Mouse (Mus musculus) heart, embryonic 12.5 days (tissue): Measurements from ENCODE around the gene Gm44511. TPM values are rescaled to one million over a fixed set of nuclear protein-coding genes. Genes with fewer than 3 reads are reported as not detected.
"Not testable (repeated sequence)": the region's sequence is repeated elsewhere in the genome, so short reads cannot be mapped to it uniquely, and the experiment has no call there.

Source experiments
- ATAC-seq: fragments of 200-750 bp; cut with Nextera tagmentation; 2 replicates; pipeline ENCODE4 v1.8.0; 2017; ENCODE audit warnings: moderate TSS enrichment, moderate library complexity; ENCODE audit not compliant: insufficient number of reproducible peaks, low FRiP score
- H3K27ac ChIP-seq: fragments of 300-500 bp; sonication (generic); 2 replicates; pipeline ENCODE4 v1.5.1; 2016; ENCODE audit warnings: mild to moderate bottlenecking, moderate library complexity; ENCODE audit not compliant: poor library complexity, severe bottlenecking
- H3K27me3 ChIP-seq: fragments of 300-500 bp; sonication (generic); replicated peaks from 2 replicates; pipeline ENCODE4 v1.6.1; 2016; ENCODE audit warnings: mild to moderate bottlenecking, moderate library complexity
- H3K36me3 ChIP-seq: fragments of 300-500 bp; sonication (generic); 2 replicates; pipeline ENCODE4 v1.6.1; 2016; ENCODE audit warnings: mild to moderate bottlenecking, moderate library complexity
- H3K4me1 ChIP-seq: fragments of 300-500 bp; sonication (generic); replicated peaks from 2 replicates; pipeline ENCODE4 v1.6.1; 2016; ENCODE audit warnings: mild to moderate bottlenecking
- H3K4me2 ChIP-seq: fragments of 300-500 bp; sonication (generic); 2 replicates; pipeline ENCODE4 v1.6.1; 2016; ENCODE audit warnings: mild to moderate bottlenecking, moderate library complexity
- H3K4me3 ChIP-seq: fragments of 300-500 bp; sonication (generic); 2 replicates; pipeline ENCODE4 v1.5.1; 2016; ENCODE audit warnings: mild to moderate bottlenecking
- H3K9ac ChIP-seq: fragments of 300-500 bp; sonication (generic); 2 replicates; pipeline ENCODE4 v1.6.1; 2016; ENCODE audit warnings: mild to moderate bottlenecking, moderate library complexity
- H3K9me3 ChIP-seq: fragments of 300-500 bp; sonication (generic); replicated peaks from 2 replicates; pipeline ENCODE4 v1.6.1; 2016; ENCODE audit warnings: mild to moderate bottlenecking, moderate library complexity
- WGBS: fragments of 180-500 bp; shearing (Covaris S2); methylation state at CpG from one replicate; pipeline ENCODE4 v1.1.7; 2016; 5-methylcytosine and 5-hydroxymethylcytosine counted together
- polyA plus RNA-seq: library from polyadenylated mRNA; unstranded; fragments of >200 nt; fragmentation: Nextera tagmentation; extraction: Ambion mirVana; gene quantifications from 2 replicates; pipeline ENCODE4 v1.2.1, GENCODE M21; 2016

Gene Gm44511
- polyA plus RNA-seq, 1 experiment from 2014 or later = not detected

DNA sequence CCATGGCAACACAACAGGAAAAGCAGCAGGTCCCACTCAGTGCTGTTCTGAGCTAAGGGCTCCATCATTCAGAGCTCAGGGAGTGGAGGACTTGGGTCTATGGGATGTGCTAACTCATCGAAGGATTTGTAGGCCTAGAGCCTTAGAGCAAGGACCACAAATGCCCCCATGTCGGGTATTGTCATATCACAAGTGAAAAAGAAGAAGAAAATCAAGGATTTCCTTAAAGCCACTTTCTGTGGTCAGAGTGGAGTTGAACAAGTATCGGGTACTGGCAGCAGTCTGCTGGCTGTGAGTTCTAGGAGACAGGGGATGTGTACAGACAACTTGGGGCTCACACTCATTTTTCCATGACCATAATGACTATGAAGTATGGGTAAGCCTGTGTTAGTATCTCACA, 666 bp upstream of the Gm44511 start:
- H3K9me3 ChIP-seq = no peaks in the 10 kb centered on the region
- H3K27me3 ChIP-seq = no peaks in the 10 kb centered on the region

DNA sequence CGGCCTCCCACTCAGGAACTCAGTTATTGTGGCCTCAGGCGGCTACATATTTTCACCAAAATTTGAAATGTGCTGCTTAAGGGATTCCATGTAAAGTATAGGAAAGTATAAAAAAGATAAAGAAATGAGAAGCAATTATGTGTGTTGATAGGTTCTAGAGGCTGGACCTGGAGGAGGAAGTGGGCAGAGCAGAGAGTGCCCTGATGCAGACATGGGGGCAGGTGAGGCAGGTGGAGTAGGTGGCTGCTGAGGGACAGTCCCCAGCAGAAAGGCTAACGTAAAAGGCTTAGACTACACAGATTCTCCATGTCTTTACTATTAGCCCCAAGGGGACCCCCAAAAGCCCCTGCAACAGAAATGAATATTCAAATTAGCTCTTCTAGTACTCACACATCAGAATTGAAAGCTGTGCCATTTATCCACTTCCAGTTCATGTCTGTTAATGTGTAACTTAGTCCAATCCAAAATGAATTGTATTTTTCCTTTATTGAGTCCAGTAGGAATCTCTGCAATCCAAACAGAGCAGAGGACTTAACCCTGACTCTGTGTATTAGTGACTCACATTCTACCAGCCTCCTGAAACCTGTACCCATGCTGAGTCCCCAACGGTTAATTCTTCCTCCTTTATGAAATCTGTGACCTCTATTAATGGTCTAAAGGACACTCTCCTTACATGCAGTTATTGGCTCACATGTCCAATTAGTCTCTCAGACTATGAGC, 7.9 kb downstream of the Gm44511 start:
- 82% methylated on average over 4 of the region's 4 CpGs for whole genome bisulfite sequencing
- no peak for ATAC-seq
- H3K9ac ChIP-seq = no peak overlapping the region

More for the DNA sequence above, 666 bp upstream of the Gm44511 start:
- ATAC-seq = no peak
- no peak overlapping the region for H3K4me2 ChIP-seq
- H3K27ac ChIP-seq = no peak overlapping the region
- H3K4me1 ChIP-seq = no peaks in the 10 kb centered on the region
- no peak overlapping the region for H3K4me3 ChIP-seq
- no peak overlapping the region for H3K9ac ChIP-seq
- 90% methylated on average over 3 of the region's 3 CpGs for WGBS
- H3K36me3 ChIP-seq = no peaks in the 10 kb centered on the region

DNA sequence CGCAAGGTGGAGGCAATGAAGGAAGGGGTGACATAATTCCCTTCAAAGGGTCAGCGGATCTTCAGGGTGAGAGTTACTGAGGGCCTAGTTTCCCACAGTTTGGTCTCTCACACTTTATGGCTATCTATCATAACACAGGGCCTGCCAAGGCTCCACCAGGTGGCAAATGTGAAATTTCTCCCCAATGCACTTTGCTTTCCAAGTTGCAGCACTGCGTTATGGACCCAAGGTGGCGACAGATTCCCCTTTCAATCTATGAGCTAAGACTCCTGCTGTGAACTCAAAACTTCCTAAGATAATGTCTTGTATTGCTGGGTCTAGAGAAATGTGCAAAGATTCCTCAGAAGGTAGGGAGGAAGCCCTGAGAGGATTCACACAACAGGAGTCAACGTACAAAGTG, 17.6 kb downstream of the Gm44511 start:
- Histone ChIP-seq H3K4me2 (no peak overlapping the region), H3K27me3 (no peaks in the 10 kb centered on the region), H3K27ac (no peak overlapping the region), H3K4me1 (no peaks in the 10 kb centered on the region), H3K4me3 (no peak overlapping the region), H3K9me3 (peaks cover 9% of the 10 kb centered on the region; the same call in 1 of the 2 replicates), H3K9ac (no peak overlapping the region), H3K36me3 (no peaks in the 10 kb centered on the region)
- no peak for ATAC-seq
- WGBS = 83% methylated on average over 5 of the region's 5 CpGs

More for the DNA sequence above, 7.9 kb downstream of the Gm44511 start:
- Histone ChIP-seq H3K36me3 (no peaks in the 10 kb centered on the region), H3K4me2 (no peak overlapping the region), H3K4me1 (no peaks in the 10 kb centered on the region), H3K4me3 (no peak overlapping the region), H3K27me3 (no peaks in the 10 kb centered on the region), H3K27ac (no peak overlapping the region), H3K9me3 (no peaks in the 10 kb centered on the region)

DNA sequence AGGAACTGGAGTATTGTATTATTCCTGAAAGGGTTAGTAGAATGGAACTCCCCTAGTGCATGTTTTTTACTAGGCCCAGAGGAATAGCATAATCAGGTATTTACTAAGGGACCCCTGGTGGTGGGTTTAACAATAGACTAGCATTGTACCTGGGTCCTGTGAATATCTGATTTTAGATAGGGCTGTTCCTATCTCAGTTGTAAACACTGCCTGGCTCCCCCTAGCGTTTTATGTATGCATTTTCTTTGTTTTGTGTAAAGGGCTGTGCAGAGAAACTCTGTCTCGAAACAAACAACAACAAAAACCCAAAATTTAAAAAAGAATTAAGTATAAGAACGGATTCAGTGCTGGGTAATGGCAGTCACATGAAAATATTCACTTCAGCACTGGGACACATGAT, 19.1 kb downstream of the Gm44511 start:
- Histone ChIP-seq H3K4me1 (0 out of 2 replicates have a peak, but pooled peaks cover 3% of the 10 kb centered on the region), H3K36me3 (no peaks in the 10 kb centered on the region), H3K4me3 (no peak overlapping the region), H3K27me3 (no peaks in the 10 kb centered on the region), H3K27ac (no peak overlapping the region), H3K9ac (no peak overlapping the region), H3K9me3 (peaks cover 9% of the 10 kb centered on the region; the same call in 1 of the 2 replicates), H3K4me2 (no peak overlapping the region)
- no peak for ATAC-seq
- 69% methylated on average over 3 of the region's 3 CpGs for WGBS

DNA sequence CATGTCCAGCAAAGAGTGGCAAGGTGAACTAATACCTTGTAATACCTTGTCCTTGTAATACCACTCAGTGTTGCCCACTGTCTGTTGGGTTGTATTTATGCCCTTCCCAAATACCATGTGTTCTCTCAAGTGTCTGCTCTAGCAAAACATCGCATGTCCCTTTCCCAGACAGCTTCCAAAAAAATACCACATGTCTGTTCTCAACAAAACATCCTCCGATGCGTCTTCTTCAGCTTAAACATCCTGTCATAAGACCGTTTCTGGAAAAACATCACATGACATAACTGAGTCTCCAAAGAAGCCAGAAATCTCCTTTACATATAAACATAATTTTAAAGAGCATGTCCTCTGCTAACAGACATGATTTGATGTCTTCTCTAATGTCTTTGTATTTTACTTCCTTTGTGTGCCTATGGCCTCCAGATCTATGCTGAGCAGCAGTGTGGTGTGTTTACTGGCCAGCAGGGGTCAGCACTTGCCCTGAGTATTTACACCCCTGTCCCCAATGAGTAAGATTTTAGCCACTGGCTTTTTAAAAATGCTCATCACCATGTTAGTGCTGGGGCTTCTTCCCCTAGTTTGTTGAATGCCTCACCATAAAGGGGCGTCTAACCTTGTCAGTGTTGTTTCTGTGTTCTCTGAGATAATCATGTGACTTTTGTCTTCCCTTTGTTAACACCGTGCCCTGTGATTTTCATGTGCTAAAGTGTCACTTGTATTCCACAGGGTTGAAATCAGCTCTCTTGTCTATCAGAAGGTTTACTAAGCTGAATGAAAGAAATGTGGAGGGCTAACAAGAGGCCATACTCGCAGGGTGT, 21.1 kb downstream of the Gm44511 start:
- ATAC-seq, H3K36me3 ChIP-seq, H3K4me3 ChIP-seq, H3K9ac ChIP-seq, H3K27me3 ChIP-seq, H3K27ac ChIP-seq, H3K4me1 ChIP-seq, H3K9me3 ChIP-seq: not testable (repeated sequence)
- WGBS = 62% methylated on average over 7 of the region's 7 CpGs
- H3K4me2 ChIP-seq = 0 out of 2 replicates have a peak overlapping the region, but pooled peaks have one; percentile 7

DNA sequence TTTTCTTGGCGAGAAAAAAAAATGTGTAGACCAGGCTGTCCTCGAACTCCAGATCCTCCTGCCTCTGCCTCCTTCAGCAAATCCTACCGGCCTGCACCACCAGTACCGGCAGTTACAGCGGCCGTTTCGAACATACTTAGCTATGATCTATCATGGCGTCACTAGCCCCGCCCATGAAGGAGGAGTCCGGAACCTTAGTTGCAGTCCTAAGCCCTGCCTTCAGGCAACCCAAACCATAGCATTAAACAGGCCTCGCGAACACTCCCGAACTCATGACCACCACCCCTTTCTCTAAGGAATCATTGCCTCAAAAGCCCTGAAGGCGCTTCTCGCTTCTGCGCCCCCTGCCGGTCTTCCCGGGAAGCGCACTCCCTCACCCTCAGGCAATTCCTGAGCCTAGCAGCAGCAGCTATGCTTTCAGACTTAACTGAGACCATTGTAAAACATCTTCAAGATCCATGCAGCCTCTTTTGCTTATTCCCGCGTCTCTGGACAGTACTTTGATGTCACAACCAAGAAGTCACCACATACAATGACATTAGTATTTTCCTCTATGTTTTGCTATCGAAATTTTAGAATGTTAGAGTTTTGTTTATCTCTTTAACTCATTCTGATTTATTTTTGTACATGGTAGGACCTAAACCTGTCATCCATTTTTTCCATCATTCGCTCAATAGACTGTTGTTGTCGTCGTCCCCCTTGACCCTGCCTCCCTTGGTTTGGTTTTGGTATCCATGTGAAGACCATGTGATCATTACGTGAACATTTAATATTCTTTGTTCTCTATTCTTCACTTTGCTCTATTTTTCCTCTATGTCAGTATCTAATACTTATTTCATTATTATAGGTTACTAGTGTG, 22.9 kb downstream of the Gm44511 start:
- H3K4me1 ChIP-seq = peaks cover 7% of the 10 kb centered on the region; the same call in 1 of the 2 replicates
- H3K9ac ChIP-seq = peak overlapping the region; percentile 69; the same call in 1 of the 2 replicates
- WGBS = 7% methylated on average over 26 of the region's 26 CpGs
- no peak overlapping the region for H3K27ac ChIP-seq
- no peaks in the 10 kb centered on the region for H3K36me3 ChIP-seq
- peaks cover 4% of the 10 kb centered on the region; the same call in 1 of the 2 replicates for H3K9me3 ChIP-seq
- ATAC-seq = peak; percentile 92
- no peaks in the 10 kb centered on the region for H3K27me3 ChIP-seq
- H3K4me3 ChIP-seq = peak overlapping the region; percentile 56
- H3K4me2 ChIP-seq = peak overlapping the region; percentile 75

DNA sequence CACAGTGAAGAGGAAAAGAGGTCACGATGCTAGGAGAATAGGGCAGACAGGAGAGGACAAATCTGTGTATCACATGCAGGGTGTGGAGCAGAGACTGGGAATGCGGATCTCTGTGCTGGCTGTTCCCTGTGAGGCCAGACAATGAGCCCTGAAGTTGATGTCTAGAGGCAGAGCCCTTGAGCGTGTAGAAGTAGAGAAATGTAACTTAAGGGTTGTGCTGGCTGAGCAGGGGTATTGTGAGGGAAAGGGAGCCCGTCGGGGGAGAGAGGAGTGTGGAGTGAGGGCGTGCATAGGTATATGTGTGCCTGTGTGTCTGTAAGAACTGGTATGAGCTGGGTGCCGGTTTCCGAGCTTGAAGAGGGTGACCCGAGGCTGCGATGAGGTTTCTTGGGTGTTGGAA, 23.6 kb downstream of the Gm44511 start:
- Histone ChIP-seq H3K4me1 (peaks cover 11% of the 10 kb centered on the region; the same call in 1 of the 2 replicates), H3K27ac (0 out of 2 replicates have a peak overlapping the region, but pooled peaks have one; percentile 12), H3K27me3 (no peaks in the 10 kb centered on the region), H3K9ac (peak overlapping the region; percentile 69), H3K4me3 (peak overlapping the region; percentile 56), H3K4me2 (peak overlapping the region; percentile 75), H3K36me3 (no peaks in the 10 kb centered on the region), H3K9me3 (no peaks in the 10 kb centered on the region)
- WGBS = 13% methylated on average over 10 of the region's 10 CpGs
- ATAC-seq = peak; percentile 33

DNA sequence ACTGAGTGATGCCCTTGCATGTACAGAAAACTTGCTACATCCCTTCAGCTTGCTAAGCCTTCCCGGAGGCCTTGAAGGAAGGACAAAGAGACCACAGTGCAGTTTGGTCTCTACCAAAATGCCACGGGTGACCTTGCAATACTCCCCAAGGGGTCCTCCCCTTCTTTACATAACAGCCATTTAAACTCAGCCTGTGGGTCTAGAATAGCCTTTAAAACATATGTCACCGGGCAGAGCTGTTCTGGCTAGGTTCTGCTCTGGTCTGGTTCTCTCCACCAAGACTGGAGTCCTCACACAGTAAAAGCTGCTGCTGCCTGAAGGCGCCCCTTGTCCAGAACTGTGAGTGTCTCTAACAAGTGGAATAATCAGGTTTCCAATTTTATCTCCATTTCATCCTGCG, 25.4 kb downstream of the Gm44511 start:
- H3K9me3 ChIP-seq, ATAC-seq, H3K27me3 ChIP-seq, H3K9ac ChIP-seq, H3K27ac ChIP-seq, H3K4me3 ChIP-seq, H3K36me3 ChIP-seq, H3K4me2 ChIP-seq: not testable (repeated sequence)
- H3K4me1 ChIP-seq = peaks cover 11% of the 10 kb centered on the region; the same call in 1 of the 2 replicates
- 86% methylated on average over 5 of the region's 5 CpGs for WGBS

DNA sequence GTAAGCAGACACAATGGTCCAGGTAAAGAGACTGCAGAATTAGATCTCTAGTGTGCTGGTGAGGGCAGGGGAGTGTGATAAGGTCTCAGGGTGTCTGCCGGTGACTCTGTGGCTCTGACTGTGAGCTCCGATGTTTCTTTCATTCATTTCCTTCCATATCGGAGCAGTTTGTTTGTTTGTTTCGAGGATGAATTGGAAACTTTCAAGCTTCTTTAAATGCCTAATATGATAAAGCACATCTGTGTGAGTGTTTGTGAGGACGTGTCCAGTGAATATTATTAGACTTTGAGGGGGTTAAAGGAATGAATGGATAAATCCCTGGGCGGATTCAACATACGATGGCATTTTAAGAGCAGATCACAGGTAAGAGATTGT, 26.2 kb downstream of the Gm44511 start:
- no peak for ATAC-seq
- H3K4me1 ChIP-seq = peaks cover 11% of the 10 kb centered on the region; the same call in 1 of the 2 replicates
- H3K9ac ChIP-seq = peak overlapping the region; percentile 47; the same call in 1 of the 2 replicates
- H3K4me2 ChIP-seq = peak overlapping the region; percentile 66
- 19% methylated on average over 7 of the region's 7 CpGs for WGBS
- H3K9me3 ChIP-seq = no peaks in the 10 kb centered on the region
- peak overlapping the region; percentile 63 for H3K4me3 ChIP-seq
- no peaks in the 10 kb centered on the region for H3K27me3 ChIP-seq
- no peak overlapping the region for H3K27ac ChIP-seq
- no peaks in the 10 kb centered on the region for H3K36me3 ChIP-seq

DNA sequence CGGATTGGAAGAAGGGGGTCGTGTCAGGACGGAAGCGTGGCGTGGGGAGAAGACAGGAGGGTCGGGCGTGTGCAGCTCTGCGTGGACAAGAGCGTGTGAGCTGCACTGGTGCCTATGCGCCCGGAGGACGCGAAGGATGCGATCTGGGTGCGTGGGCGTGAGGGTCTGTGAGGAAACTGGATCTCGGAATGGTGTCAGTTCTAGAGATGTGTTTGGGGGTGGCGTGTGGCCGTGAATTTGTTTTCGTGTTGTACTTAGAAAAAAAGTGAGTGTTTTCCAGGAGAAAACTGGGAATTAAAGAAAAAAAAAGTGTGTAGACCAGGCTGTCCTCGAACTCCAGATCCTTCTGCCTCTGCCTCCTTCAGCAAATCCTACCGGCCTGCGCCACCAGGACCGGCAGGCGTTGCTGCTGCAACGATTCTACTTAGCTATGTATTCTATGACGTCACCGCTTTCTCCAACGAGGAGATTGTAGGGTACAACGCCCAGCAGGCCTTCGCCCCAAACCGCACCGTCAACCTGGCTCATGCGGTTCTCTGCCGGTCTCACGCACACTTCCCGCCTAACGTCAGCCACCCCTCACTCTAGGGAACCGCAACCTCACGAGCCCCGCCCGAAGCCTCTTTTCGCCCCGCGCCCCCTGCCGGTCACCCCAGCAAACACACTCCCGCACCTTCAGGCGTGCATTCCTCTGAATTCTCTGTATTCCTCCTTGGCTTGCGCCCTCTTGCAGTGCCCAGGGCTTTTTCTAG, 26.8 kb downstream of the Gm44511 start:
- under 1% methylated on average over 49 of the region's 49 CpGs for WGBS
- not testable (repeated sequence) for H3K9me3 ChIP-seq, H3K36me3 ChIP-seq, H3K27me3 ChIP-seq
- H3K4me3 ChIP-seq = peak overlapping the region; percentile 63
- peaks cover 11% of the 10 kb centered on the region; the same call in 1 of the 2 replicates for H3K4me1 ChIP-seq
- peak overlapping the region; percentile 66 for H3K27ac ChIP-seq
- peak overlapping the region; percentile 81 for H3K9ac ChIP-seq
- ATAC-seq = peak; percentile 82
- H3K4me2 ChIP-seq = peak overlapping the region; percentile 66
